Mouse (Mus musculus) spleen, adult 2 months (tissue): Measurements from ENCODE around the gene Acin1.

ENCODE experiments used
- CTCF ChIP-seq: fragments of 200-500 bp; IDR thresholded peaks from 2 replicates; pipeline ENCODE4 v1.5.1; 2011; ENCODE audit warnings: mild to moderate bottlenecking, inconsistent platforms; ENCODE audit not compliant: insufficient read depth, insufficient read length, insufficient replicate concordance; ENCODE audit errors: extremely low read depth
- POLR2A ChIP-seq: fragments of 200-500 bp; IDR thresholded peaks from 2 replicates; pipeline ENCODE4 v1.6.1; 2011; ENCODE audit warnings: low read depth, low read length, inconsistent platforms

DNA sequence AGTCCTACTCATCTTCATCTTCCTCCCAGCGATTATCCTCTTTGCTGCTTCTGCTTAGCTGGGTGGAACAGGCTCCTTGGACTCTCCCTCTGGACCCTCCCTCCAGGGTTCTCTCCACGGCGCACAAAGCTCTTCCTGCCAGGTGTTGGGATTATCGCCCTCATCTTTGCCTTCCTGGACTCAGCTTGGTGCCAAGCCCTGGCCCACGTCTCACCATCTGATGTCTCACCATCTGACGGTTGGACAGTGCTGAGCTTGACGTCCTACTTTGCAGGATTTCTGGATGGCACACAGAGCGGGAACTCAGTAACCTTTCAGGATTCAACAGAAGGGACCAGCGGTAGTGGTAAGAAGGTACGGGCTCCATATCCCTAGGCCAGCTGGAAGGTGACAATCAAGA lies 35.0 kb upstream of the Acin1 start:
- TF ChIP-seq POLR2A (no peak), CTCF (no peak)
